Mouse (Mus musculus) mesoderm, embryonic 11.5 days (tissue): ENCODE measurements around the gene Shb.

ENCODE experiments used
- DNase-seq: peaks from one replicate; pipeline ENCODE4 v3.0.0-alpha.2; 2012; ENCODE audit warnings: low read depth, low spot score

Shb gene

GRCm38 (mm10) chr4:45455001-45455400 is 77.3 kb downstream of the Shb start:
- no peak for DNase-seq

- DNase-seq, result no peak
Observed at GRCm38 (mm10) chr4:45453271-45453851, 78.9 kb downstream of the Shb start.

GRCm38 (mm10) chr4:45452569-45453111 is 79.6 kb downstream of the Shb start:
- DNase-seq, result no peak

GRCm38 (mm10) chr4:45449012-45449411 is 83.3 kb downstream of the Shb start:
- DNase-seq, result no peak

GRCm38 (mm10) chr4:45448481-45448880 is 83.8 kb downstream of the Shb start:
- DNase-seq, result no peak

- no peak for DNase-seq
Observed at GRCm38 (mm10) chr4:45447196-45447595, 85.1 kb downstream of the Shb start.

- no peak for DNase-seq
Observed at GRCm38 (mm10) chr4:45445235-45445634, 87.0 kb downstream of the Shb start.

- no peak for DNase-seq
Observed at GRCm38 (mm10) chr4:45444813-45445212, 87.5 kb downstream of the Shb start.

GRCm38 (mm10) chr4:45443652-45444051 is 88.6 kb downstream of the Shb start:
- no peak for DNase-seq

GRCm38 (mm10) chr4:45442237-45442636 is 90.0 kb downstream of the Shb start:
- DNase-seq, result no peak

- DNase-seq, result no peak
Observed at GRCm38 (mm10) chr4:45441778-45442177, 90.5 kb downstream of the Shb start.

- no peak for DNase-seq
Observed at GRCm38 (mm10) chr4:45439281-45439680, 93.0 kb downstream of the Shb start.

GRCm38 (mm10) chr4:45437010-45437409 is 95.3 kb downstream of the Shb start:
- DNase-seq, result no peak

GRCm38 (mm10) chr4:45436383-45436913 is 95.8 kb downstream of the Shb start:
- DNase-seq, result no peak

GRCm38 (mm10) chr4:45435899-45436298 is 96.4 kb downstream of the Shb start:
- no peak for DNase-seq

GRCm38 (mm10) chr4:45434681-45435080 is 97.6 kb downstream of the Shb start:
- DNase-seq, result no peak

- no peak for DNase-seq
Observed at GRCm38 (mm10) chr4:45434071-45434470, 98.2 kb downstream of the Shb start.

- DNase-seq, result no peak
Observed at GRCm38 (mm10) chr4:45431806-45432205, 100.5 kb downstream of the Shb start.

GRCm38 (mm10) chr4:45431316-45431715 is 101.0 kb downstream of the Shb start:
- no peak for DNase-seq

GRCm38 (mm10) chr4:45429451-45429850 is 102.8 kb downstream of the Shb start:
- DNase-seq, result no peak

- no peak for DNase-seq
Observed at GRCm38 (mm10) chr4:45426724-45427457, 105.4 kb downstream of the Shb start.

GRCm38 (mm10) chr4:45423406-45423805 is 108.9 kb downstream of the Shb start:
- no peak for DNase-seq

- no peak for DNase-seq
Observed at GRCm38 (mm10) chr4:45422640-45423039, 109.6 kb downstream of the Shb start.
